Mouse (Mus musculus) heart, embryonic 16.5 days (tissue): ENCODE results near the gene Gm10563. TPM values are rescaled to one million over a fixed set of nuclear protein-coding genes. Genes with fewer than 3 reads are reported as not detected.
"Not testable (repeated sequence)": the region's sequence is repeated elsewhere in the genome, so short reads cannot be mapped to it uniquely, and the experiment has no call there.

Experiments used
- ATAC-seq: fragments of 200-750 bp; cut with Nextera tagmentation; replicated peaks from 2 replicates; pipeline ENCODE4 v1.8.0; 2017; ENCODE audit warnings: moderate number of reproducible peaks; ENCODE audit not compliant: insufficient read depth, low FRiP score; ENCODE audit errors: extremely low read depth
- H3K27ac ChIP-seq: fragments of 300-500 bp; sonication (generic); 2 replicates; pipeline ENCODE4 v1.5.1; 2014; ENCODE audit warnings: mild to moderate bottlenecking, low read length, control low read depth, moderate library complexity
- H3K27me3 ChIP-seq: fragments of 300-500 bp; sonication (generic); 2 replicates; pipeline ENCODE4 v1.6.1; 2014; ENCODE audit warnings: low read length, mixed read lengths; ENCODE audit not compliant: control insufficient read depth, insufficient read depth
- H3K36me3 ChIP-seq: fragments of 300-500 bp; sonication (generic); 2 replicates; pipeline ENCODE4 v1.6.1; 2014; ENCODE audit not compliant: control insufficient read depth, insufficient read depth
- H3K4me1 ChIP-seq: fragments of 300-500 bp; sonication (generic); 2 replicates; pipeline ENCODE4 v1.6.1; 2014; ENCODE audit warnings: low read length, mixed read lengths; ENCODE audit not compliant: control insufficient read depth, insufficient read depth
- H3K4me2 ChIP-seq: fragments of 300-500 bp; sonication (generic); 2 replicates; pipeline ENCODE4 v1.6.1; 2014; ENCODE audit warnings: low read depth, mild to moderate bottlenecking, control low read depth, low read length
- H3K4me3 ChIP-seq: fragments of 300-500 bp; sonication (generic); 2 replicates; pipeline ENCODE4 v1.5.1; 2014; ENCODE audit warnings: mild to moderate bottlenecking, control low read depth, low read length
- H3K9ac ChIP-seq: fragments of 300-500 bp; sonication (generic); 2 replicates; pipeline ENCODE4 v1.6.1; 2014; ENCODE audit warnings: low read length, control low read depth
- H3K9me3 ChIP-seq: fragments of 300-500 bp; sonication (generic); replicated peaks from 2 replicates; pipeline ENCODE4 v1.6.1; 2016; ENCODE audit warnings: low read length; ENCODE audit not compliant: control insufficient read depth
- WGBS: fragments of 180-500 bp; shearing (Covaris S2); extraction: QIAGEN DNeasy Blood & Tissue Kit; methylation state at CpG from one replicate; pipeline ENCODE4 v1.1.7; 2014; 5-methylcytosine and 5-hydroxymethylcytosine counted together
- polyA plus RNA-seq: library from polyadenylated mRNA; unstranded; fragments of >200 nt; fragmentation: Nextera tagmentation; extraction: Ambion mirVana; gene quantifications from 2 replicates; pipeline ENCODE4 v1.2.1, GENCODE M21; 2015

Gene Gm10563
- polyA plus RNA-seq, 1 experiment from 2014 or later = not detected

GRCm38 (mm10) chr4:155575521-155575920, 69.7 kb downstream of the Gm10563 start:
- Histone ChIP-seq H3K27ac (no peak overlapping the region), H3K4me1 (peaks cover 5% of the 10 kb centered on the region; the same call in 1 of the 2 replicates)

GRCm38 (mm10) chr4:155574931-155575330, 70.3 kb downstream of the Gm10563 start:
- H3K9ac ChIP-seq = no peak overlapping the region
- no peaks in the 10 kb centered on the region for H3K27me3 ChIP-seq
- H3K9me3 ChIP-seq = no peaks in the 10 kb centered on the region
- H3K36me3 ChIP-seq = peaks cover 7% of the 10 kb centered on the region; the same call in 1 of the 2 replicates
- no peak overlapping the region for H3K4me3 ChIP-seq
- no peak overlapping the region for H3K27ac ChIP-seq
- no peak overlapping the region for H3K4me2 ChIP-seq
- no peak for ATAC-seq
- WGBS = 71% methylated on average over 11 of the region's 11 CpGs
- peaks cover 5% of the 10 kb centered on the region; the same call in 1 of the 2 replicates for H3K4me1 ChIP-seq

More at GRCm38 (mm10) chr4:155575521-155575920, 69.7 kb downstream of the Gm10563 start:
- 85% methylated on average over 8 of the region's 8 CpGs for WGBS
- Histone ChIP-seq H3K9ac (no peak overlapping the region), H3K9me3 (no peaks in the 10 kb centered on the region), H3K36me3 (peaks cover 7% of the 10 kb centered on the region; the same call in 1 of the 2 replicates), H3K4me3 (no peak overlapping the region), H3K27me3 (no peaks in the 10 kb centered on the region), H3K4me2 (no peak overlapping the region)
- ATAC-seq = no peak

- H3K27me3 ChIP-seq = no peaks in the 10 kb centered on the region
- H3K27ac ChIP-seq = no peak overlapping the region
- peaks cover 4% of the 10 kb centered on the region; the same call in 1 of the 2 replicates for H3K36me3 ChIP-seq
- H3K9ac ChIP-seq = no peak overlapping the region
- H3K4me3 ChIP-seq = no peak overlapping the region
- H3K4me2 ChIP-seq = no peak overlapping the region
- peaks cover 5% of the 10 kb centered on the region for H3K4me1 ChIP-seq
- no peaks in the 10 kb centered on the region for H3K9me3 ChIP-seq
- ATAC-seq = no peak
- WGBS = 88% methylated on average over 9 of the region's 9 CpGs
Measured at GRCm38 (mm10) chr4:155573876-155574275, 71.3 kb downstream of the Gm10563 start.

GRCm38 (mm10) chr4:155573155-155573554, 72.1 kb downstream of the Gm10563 start:
- no peak for ATAC-seq
- H3K27ac ChIP-seq = no peak overlapping the region
- peaks cover 4% of the 10 kb centered on the region; the same call in 1 of the 2 replicates for H3K36me3 ChIP-seq
- no peak overlapping the region for H3K4me2 ChIP-seq
- H3K27me3 ChIP-seq = no peaks in the 10 kb centered on the region
- peaks cover 9% of the 10 kb centered on the region for H3K4me1 ChIP-seq
- no peak overlapping the region for H3K4me3 ChIP-seq
- 93% methylated on average over 2 of the region's 2 CpGs for WGBS
- H3K9me3 ChIP-seq = no peaks in the 10 kb centered on the region
- no peak overlapping the region for H3K9ac ChIP-seq

- H3K4me1 ChIP-seq = peaks cover 10% of the 10 kb centered on the region
- no peak overlapping the region for H3K4me3 ChIP-seq
- H3K9me3 ChIP-seq = no peaks in the 10 kb centered on the region
- no peak overlapping the region for H3K4me2 ChIP-seq
- H3K27me3 ChIP-seq = no peaks in the 10 kb centered on the region
- no peak overlapping the region for H3K27ac ChIP-seq
- WGBS = 68% methylated on average over 2 of the region's 2 CpGs
- no peak overlapping the region for H3K9ac ChIP-seq
- ATAC-seq = no peak
- H3K36me3 ChIP-seq = no peaks in the 10 kb centered on the region
Measured at GRCm38 (mm10) chr4:155571442-155571841, 73.8 kb downstream of the Gm10563 start.

GRCm38 (mm10) chr4:155570315-155570714, 74.9 kb downstream of the Gm10563 start:
- not testable (repeated sequence) for H3K9me3 ChIP-seq, H3K4me2 ChIP-seq, H3K27ac ChIP-seq, H3K27me3 ChIP-seq, H3K4me3 ChIP-seq, H3K9ac ChIP-seq, H3K36me3 ChIP-seq, ATAC-seq
- 92% methylated on average over 11 of the region's 11 CpGs for WGBS
- H3K4me1 ChIP-seq = peaks cover 14% of the 10 kb centered on the region

GRCm38 (mm10) chr4:155569818-155570217, 75.4 kb downstream of the Gm10563 start:
- WGBS = 88% methylated on average over 6 of the region's 6 CpGs
- Histone ChIP-seq H3K27ac (no peak overlapping the region), H3K4me1 (peaks cover 16% of the 10 kb centered on the region)

GRCm38 (mm10) chr4:155568632-155569370, 76.4 kb downstream of the Gm10563 start:
- no peak overlapping the region for H3K9ac ChIP-seq
- no peak for ATAC-seq
- no peak overlapping the region for H3K27ac ChIP-seq
- no peak overlapping the region for H3K4me2 ChIP-seq
- H3K36me3 ChIP-seq = no peaks in the 10 kb centered on the region
- H3K9me3 ChIP-seq = no peaks in the 10 kb centered on the region
- peaks cover 20% of the 10 kb centered on the region for H3K4me1 ChIP-seq
- H3K27me3 ChIP-seq = no peaks in the 10 kb centered on the region
- no peak overlapping the region for H3K4me3 ChIP-seq
- whole genome bisulfite sequencing = 83% methylated on average over 7 of the region's 7 CpGs

More at GRCm38 (mm10) chr4:155569818-155570217, 75.4 kb downstream of the Gm10563 start:
- H3K9me3 ChIP-seq = no peaks in the 10 kb centered on the region
- H3K4me2 ChIP-seq = no peak overlapping the region
- no peak for ATAC-seq
- H3K36me3 ChIP-seq = no peaks in the 10 kb centered on the region
- H3K9ac ChIP-seq = no peak overlapping the region
- H3K27me3 ChIP-seq = no peaks in the 10 kb centered on the region
- no peak overlapping the region for H3K4me3 ChIP-seq

GRCm38 (mm10) chr4:155568170-155568569, 77.0 kb downstream of the Gm10563 start:
- peaks cover 20% of the 10 kb centered on the region for H3K4me1 ChIP-seq
- H3K36me3 ChIP-seq = no peaks in the 10 kb centered on the region
- no peak overlapping the region for H3K27ac ChIP-seq
- no peak overlapping the region for H3K4me2 ChIP-seq
- H3K9ac ChIP-seq = no peak overlapping the region
- WGBS = 37% methylated on average over 2 of the region's 2 CpGs
- no peaks in the 10 kb centered on the region for H3K9me3 ChIP-seq
- no peaks in the 10 kb centered on the region for H3K27me3 ChIP-seq
- no peak overlapping the region for H3K4me3 ChIP-seq
- no peak for ATAC-seq
